Mouse (Mus musculus) stomach, embryonic 14.5 days (tissue): ENCODE measurements around the gene Trafd1. TPM values are rescaled to one million over a fixed set of nuclear protein-coding genes. Genes with fewer than 3 reads are reported as not detected.

Experiments
- ATAC-seq: fragments of 200-750 bp; cut with Nextera tagmentation; 2 replicates; pipeline ENCODE4 v1.8.0; 2017; ENCODE audit warnings: low read depth, moderate TSS enrichment; ENCODE audit not compliant: insufficient number of reproducible peaks, insufficient read depth, low FRiP score
- H3K27ac ChIP-seq: fragments of 300-500 bp; sonication (generic); 2 replicates; pipeline ENCODE4 v1.5.1; 2014; ENCODE audit warnings: mild to moderate bottlenecking, low read length, moderate library complexity, mixed read lengths
- H3K27me3 ChIP-seq: fragments of 300-500 bp; sonication (generic); 2 replicates; pipeline ENCODE4 v1.6.1; 2014; ENCODE audit warnings: low read length, control low read depth, mixed read lengths; ENCODE audit not compliant: control insufficient read depth, insufficient read depth
- H3K36me3 ChIP-seq: fragments of 300-500 bp; sonication (generic); 2 replicates; pipeline ENCODE4 v1.6.1; 2014; ENCODE audit warnings: mild to moderate bottlenecking, control low read depth, low read length, moderate library complexity, mixed read lengths; ENCODE audit not compliant: control insufficient read depth, insufficient read depth
- H3K4me1 ChIP-seq: fragments of 300-500 bp; sonication (generic); 2 replicates; pipeline ENCODE4 v1.6.1; 2014; ENCODE audit warnings: low read length, control low read depth, mixed read lengths; ENCODE audit not compliant: control insufficient read depth, insufficient read depth
- H3K4me2 ChIP-seq: fragments of 300-500 bp; sonication (generic); replicated peaks from 2 replicates; pipeline ENCODE4 v1.6.1; 2014; ENCODE audit warnings: low read depth, low read length, control low read depth
- H3K4me3 ChIP-seq: fragments of 300-500 bp; sonication (generic); 2 replicates; pipeline ENCODE4 v1.5.1; 2014; ENCODE audit warnings: low read depth, low read length, control low read depth
- H3K9ac ChIP-seq: fragments of 300-500 bp; sonication (generic); replicated peaks from 2 replicates; pipeline ENCODE4 v1.6.1; 2014; ENCODE audit warnings: low read depth, mild to moderate bottlenecking, control low read depth, low read length, moderate library complexity, mixed read lengths
- H3K9me3 ChIP-seq: fragments of 300-500 bp; sonication (generic); 2 replicates; pipeline ENCODE4 v1.6.1; 2016; ENCODE audit warnings: low read depth, low read length, control low read depth; ENCODE audit not compliant: control insufficient read depth
- WGBS: fragments of 180-500 bp; shearing (Covaris S2); extraction: QIAGEN DNeasy Blood & Tissue Kit; methylation state at CpG from one replicate; pipeline ENCODE4 v1.1.7; 2014; 5-methylcytosine and 5-hydroxymethylcytosine counted together
- polyA plus RNA-seq: library from polyadenylated mRNA; unstranded; fragments of >200 nt; fragmentation: Nextera tagmentation; extraction: Ambion mirVana; gene quantifications from 2 replicates; pipeline ENCODE4 v1.2.1, GENCODE M21; 2014

Trafd1 gene
- polyA plus RNA-seq, 1 experiment from 2014 or later, result 78.2 TPM

- Histone ChIP-seq H3K9me3 (no peaks in the 10 kb centered on the region), H3K36me3 (no peaks in the 10 kb centered on the region; the same call in 1 of the 2 replicates), H3K27me3 (no peaks in the 10 kb centered on the region), H3K4me2 (no peak overlapping the region), H3K9ac (no peak overlapping the region; the same call in 1 of the 2 replicates), H3K27ac (no peak overlapping the region), H3K4me1 (peaks cover 12% of the 10 kb centered on the region; the same call in 1 of the 2 replicates), H3K4me3 (no peak overlapping the region)
- no peak for ATAC-seq
- 65% methylated on average over 5 of the region's 5 CpGs for WGBS
These were observed 14.6 kb upstream of the Trafd1 start for GRCm38 (mm10) chr5:121400064-121400463.

- no peaks in the 10 kb centered on the region for H3K27me3 ChIP-seq
- ATAC-seq, result no peak
- no peaks in the 10 kb centered on the region for H3K9me3 ChIP-seq
- no peak overlapping the region for H3K27ac ChIP-seq
- no peaks in the 10 kb centered on the region; the same call in 1 of the 2 replicates for H3K36me3 ChIP-seq
- peak overlapping the region; percentile 91; the same call in 1 of the 2 replicates for H3K4me2 ChIP-seq
- WGBS, result 85% methylated on average over 5 of the region's 5 CpGs
- no peak overlapping the region for H3K4me3 ChIP-seq
- peaks cover 12% of the 10 kb centered on the region; the same call in 1 of the 2 replicates for H3K4me1 ChIP-seq
- peak overlapping the region; percentile 71; the same call in 1 of the 2 replicates for H3K9ac ChIP-seq
These were observed 14.1 kb upstream of the Trafd1 start for GRCm38 (mm10) chr5:121399540-121399939.

- H3K27me3 ChIP-seq, result no peaks in the 10 kb centered on the region
- 45% methylated on average over 9 of the region's 9 CpGs for WGBS
- no peaks in the 10 kb centered on the region; the same call in 1 of the 2 replicates for H3K36me3 ChIP-seq
- peaks cover 12% of the 10 kb centered on the region; the same call in 1 of the 2 replicates for H3K4me1 ChIP-seq
- no peak overlapping the region for H3K27ac ChIP-seq
- peak overlapping the region; percentile 91 for H3K4me2 ChIP-seq
- peak overlapping the region; percentile 93 for H3K4me3 ChIP-seq
- ATAC-seq, result no peak
- no peaks in the 10 kb centered on the region for H3K9me3 ChIP-seq
- H3K9ac ChIP-seq, result peak overlapping the region; percentile 71; the same call in 1 of the 2 replicates
These were observed 13.6 kb upstream of the Trafd1 start for GRCm38 (mm10) chr5:121398965-121399462.

GRCm38 (mm10) chr5:121398146-121398964 lies 12.9 kb upstream of the Trafd1 start:
- Histone ChIP-seq H3K27me3 (no peaks in the 10 kb centered on the region), H3K4me2 (peak overlapping the region; percentile 91), H3K9ac (peak overlapping the region; percentile 71), H3K9me3 (no peaks in the 10 kb centered on the region), H3K4me1 (peaks cover 12% of the 10 kb centered on the region; the same call in 1 of the 2 replicates), H3K4me3 (peak overlapping the region; percentile 93), H3K27ac (no peak overlapping the region; the same call in 1 of the 2 replicates), H3K36me3 (no peaks in the 10 kb centered on the region; the same call in 1 of the 2 replicates)
- ATAC-seq, result peak; percentile 46; the same call in 1 of the 2 replicates
- 2% methylated on average over 66 of the region's 67 CpGs for WGBS

GRCm38 (mm10) chr5:121397187-121398145 lies 12.0 kb upstream of the Trafd1 start, which contains the start of gene Naa25:
TSS of gene Naa25 (plus strand) at chr5:121397936.
- H3K36me3 ChIP-seq, result no peaks in the 10 kb centered on the region; the same call in 1 of the 2 replicates
- H3K4me2 ChIP-seq, result peak within 1 kb of the TSS; percentile 91
- H3K9ac ChIP-seq, result peak within 1 kb of the TSS; percentile 71
- WGBS, result 8% methylated on average over 53 of the region's 53 CpGs
- no peaks in the 10 kb centered on the region for H3K9me3 ChIP-seq
- no peaks in the 10 kb centered on the region for H3K27me3 ChIP-seq
- peak; percentile 96 for ATAC-seq
- H3K27ac ChIP-seq, result peak within 1 kb of the TSS; percentile 86
- H3K4me3 ChIP-seq, result peak within 1 kb of the TSS; percentile 93
- peaks cover 12% of the 10 kb centered on the region; the same call in 1 of the 2 replicates for H3K4me1 ChIP-seq

- H3K4me3 ChIP-seq, result no peak overlapping the region
- H3K9me3 ChIP-seq, result no peaks in the 10 kb centered on the region
- H3K4me1 ChIP-seq, result peaks cover 12% of the 10 kb centered on the region; the same call in 1 of the 2 replicates
- H3K27ac ChIP-seq, result no peak overlapping the region
- WGBS, result 75% methylated on average over 5 of the region's 5 CpGs
- no peaks in the 10 kb centered on the region; the same call in 1 of the 2 replicates for H3K36me3 ChIP-seq
- H3K27me3 ChIP-seq, result no peaks in the 10 kb centered on the region
- ATAC-seq, result no peak
- no peak overlapping the region for H3K9ac ChIP-seq
- no peak overlapping the region for H3K4me2 ChIP-seq
These were observed 10.2 kb upstream of the Trafd1 start for GRCm38 (mm10) chr5:121395621-121396020.

- 73% methylated on average over 3 of the region's 3 CpGs for WGBS
- Histone ChIP-seq H3K27me3 (no peaks in the 10 kb centered on the region), H3K27ac (no peak overlapping the region), H3K9me3 (no peaks in the 10 kb centered on the region), H3K4me3 (no peak overlapping the region), H3K36me3 (no peaks in the 10 kb centered on the region), H3K4me2 (no peak overlapping the region), H3K9ac (no peak overlapping the region), H3K4me1 (no peaks in the 10 kb centered on the region)
- ATAC-seq, result no peak
These were observed 8.0 kb upstream of the Trafd1 start for GRCm38 (mm10) chr5:121393402-121393801.
